Mouse (Mus musculus) gastrocnemius, postnatal 4 days (tissue): ENCODE measurements at regions not wholly inside any gene's neighbourhood (a gene's known extent, or its start where the extent isn't known, plus 50 kb on each side); places are given as distances from the start of the nearest gene placed in this dataset.
A peak's percentile ranks its signal among the peaks of the same experiment; 100 is the strongest.

ENCODE experiments used
- DNase-seq, 2 experiments: peaks; one replicate each; pipeline ENCODE4 v3.0.0; 2021 to 2022; ENCODE audit warnings: low spot score in 2 of 2, mixed read lengths in 2 of 2

GRCm38 (mm10) chr3:101749841-101750240 lies 98.9 kb downstream of the Mab21l3 start:
- no peak for DNase-seq

- no peak for DNase-seq
These were observed 99.6 kb downstream of the Mab21l3 start for GRCm38 (mm10) chr3:101749031-101749632.

GRCm38 (mm10) chr3:101748186-101748585 lies 100.6 kb downstream of the Mab21l3 start:
- no peak for DNase-seq

- no peak for DNase-seq
These were observed 107.9 kb downstream of the Mab21l3 start for GRCm38 (mm10) chr3:101740906-101741305.

- no peak for DNase-seq
These were observed 111.6 kb downstream of the Mab21l3 start for GRCm38 (mm10) chr3:101737197-101737596.

- no peak for DNase-seq
These were observed 119.7 kb downstream of the Mab21l3 start for GRCm38 (mm10) chr3:101729044-101729443.

GRCm38 (mm10) chr3:101722926-101723325 lies 118.4 kb upstream of the Atp1a1 start:
- DNase-seq = no peak

GRCm38 (mm10) chr3:101722001-101722400 lies 117.5 kb upstream of the Atp1a1 start:
- no peak for DNase-seq

- no peak for DNase-seq
These were observed 110.9 kb upstream of the Atp1a1 start for GRCm38 (mm10) chr3:101715416-101715815.

- no peak for DNase-seq
These were observed 110.3 kb upstream of the Atp1a1 start for GRCm38 (mm10) chr3:101714810-101715209.

- DNase-seq = no peak
These were observed 109.2 kb upstream of the Atp1a1 start for GRCm38 (mm10) chr3:101713669-101714068.

GRCm38 (mm10) chr3:101713138-101713638 lies 108.7 kb upstream of the Atp1a1 start:
- peak in 1 of 2 experiments; percentile 52 for DNase-seq

GRCm38 (mm10) chr3:101712666-101713065 lies 108.2 kb upstream of the Atp1a1 start:
- DNase-seq = no peak

- DNase-seq = no peak
These were observed 107.2 kb upstream of the Atp1a1 start for GRCm38 (mm10) chr3:101711594-101712171.

- DNase-seq = no peak
These were observed 105.0 kb upstream of the Atp1a1 start for GRCm38 (mm10) chr3:101709379-101709970.

- no peak for DNase-seq
These were observed 104.3 kb upstream of the Atp1a1 start for GRCm38 (mm10) chr3:101708821-101709220.

GRCm38 (mm10) chr3:101704919-101705318 lies 100.4 kb upstream of the Atp1a1 start:
- DNase-seq = no peak

- no peak for DNase-seq
These were observed 99.8 kb upstream of the Atp1a1 start for GRCm38 (mm10) chr3:101704326-101704725.

GRCm38 (mm10) chr3:101701763-101702173 lies 97.3 kb upstream of the Atp1a1 start:
- DNase-seq = no peak

GRCm38 (mm10) chr3:101700974-101701610 lies 96.6 kb upstream of the Atp1a1 start:
- DNase-seq = no peak

- DNase-seq = no peak
These were observed 95.6 kb upstream of the Atp1a1 start for GRCm38 (mm10) chr3:101699929-101700681.
